In genomic region chr17:16298553-16298952, GRCm38 (mm10) we compare ENCODE assay signal across 20 mouse cellular contexts.
A peak's percentile ranks its signal among the peaks of the same experiment; 100 is the strongest.
DNase-seq lines count a peak whose midpoint lies in the region; ATAC-seq and TF ChIP-seq lines count a peak whose summit lies in the region.
"Had no signal": no experiment of that assay in that cellular context is flagged by ENCODE, and none has a peak within 500 bp of the region (broad histone marks: within the 10 kb centered on the region; RNA-seq: fewer than 3 reads in every experiment).

No protein-coding gene starts in this region.

- no peaks in the 10 kb centered on the region for H3K4me1 ChIP-seq in forebrain, embryonic 14.5 days (ENCODE audit: control insufficient read depth, insufficient read depth, low read length)
- no peaks in the 10 kb centered on the region for H3K4me1 ChIP-seq in forebrain, embryonic 15.5 days
- no peaks in the 10 kb centered on the region for H3K4me1 ChIP-seq in forebrain, postnatal 0 days (ENCODE audit: insufficient read depth)
- H3K4me1 ChIP-seq in forebrain, embryonic 11.5 days (replicated peaks; ENCODE audit: control insufficient read depth, insufficient read depth, low read length), result no peaks in the 10 kb centered on the region
- H3K4me1 ChIP-seq: embryonic facial prominence, embryonic 10.5 days; embryonic facial prominence, embryonic 12.5 days had no signal

- H3K9ac ChIP-seq in forebrain, embryonic 14.5 days (ENCODE audit: low read length), result no peak overlapping the region
- no peak overlapping the region for H3K9ac ChIP-seq in forebrain, embryonic 15.5 days (replicated peaks)
- H3K9ac ChIP-seq in forebrain, postnatal 0 days, result no peak overlapping the region
- no peak overlapping the region for H3K9ac ChIP-seq in forebrain, embryonic 11.5 days (ENCODE audit: low read length)
- H3K9ac ChIP-seq: embryonic facial prominence, embryonic 12.5 days had no signal

- no peak overlapping the region for H3K27ac ChIP-seq in forebrain, embryonic 14.5 days (ENCODE audit: low read depth, low read length)
- no peak overlapping the region for H3K27ac ChIP-seq in forebrain, embryonic 15.5 days (replicated peaks)
- no peak overlapping the region for H3K27ac ChIP-seq in forebrain, postnatal 0 days (ENCODE audit: low read depth, low read length)
- H3K27ac ChIP-seq in forebrain, embryonic 11.5 days (ENCODE audit: low read depth, low read length), result no peak overlapping the region
- H3K27ac ChIP-seq: embryonic facial prominence, embryonic 10.5 days; embryonic facial prominence, embryonic 12.5 days; gastrocnemius, adult 2 months had no signal

- H3K27me3 ChIP-seq in forebrain, embryonic 14.5 days (replicated peaks; ENCODE audit: control insufficient read depth, insufficient read depth, low read length), result no peaks in the 10 kb centered on the region
- H3K27me3 ChIP-seq in forebrain, embryonic 15.5 days, result no peaks in the 10 kb centered on the region
- H3K27me3 ChIP-seq in forebrain, postnatal 0 days (ENCODE audit: insufficient read depth, low read length), result no peaks in the 10 kb centered on the region
- no peaks in the 10 kb centered on the region for H3K27me3 ChIP-seq in forebrain, embryonic 11.5 days (ENCODE audit: control insufficient read depth, insufficient read depth, low read length)
- H3K27me3 ChIP-seq: embryonic facial prominence, embryonic 12.5 days had no signal

- DNase-seq in forebrain, embryonic 14.5 days (ENCODE audit: low spot score), result peak; percentile 39
- DNase-seq in forebrain, postnatal 0 days, result peak; percentile 35
- no peak for DNase-seq in forebrain, embryonic 11.5 days (ENCODE audit: low spot score)
- DNase-seq in brain, adult 2 months (ENCODE audit: low read depth, low spot score), result peak; percentile 0
- DNase-seq in brain, embryonic 18.5 days (ENCODE audit: low read depth, low spot score), result peak; percentile 8
- DNase-seq in thymus, postnatal 4 days, result no peak
- DNase-seq: adrenal gland, adult 2 months; adrenal gland, postnatal 10 days; adrenal gland, postnatal 25 days; cerebellum, adult 11-12 months; cerebellum, adult 2 months; cerebellum, adult 9-10 months; cerebellum, postnatal 10 days; cerebellum, postnatal 25 days; gastrocnemius, adult 2 months; gastrocnemius, postnatal 10 days had no signal

- no peak overlapping the region for H3K4me2 ChIP-seq in forebrain, embryonic 14.5 days (ENCODE audit: low read length)
- no peak overlapping the region for H3K4me2 ChIP-seq in forebrain, embryonic 15.5 days (replicated peaks)
- no peak overlapping the region for H3K4me2 ChIP-seq in forebrain, postnatal 0 days (ENCODE audit: low read depth)
- H3K4me2 ChIP-seq in forebrain, embryonic 11.5 days (ENCODE audit: low read depth, low read length, severe bottlenecking), result no peak overlapping the region
- H3K4me2 ChIP-seq: embryonic facial prominence, embryonic 12.5 days had no signal

- no peak overlapping the region for H3K4me3 ChIP-seq in forebrain, embryonic 14.5 days (ENCODE audit: low read depth, low read length)
- no peak overlapping the region for H3K4me3 ChIP-seq in forebrain, embryonic 15.5 days
- no peak overlapping the region for H3K4me3 ChIP-seq in forebrain, postnatal 0 days (ENCODE audit: low read depth, low read length)
- no peak overlapping the region for H3K4me3 ChIP-seq in forebrain, embryonic 11.5 days (ENCODE audit: low read depth, low read length)
- H3K4me3 ChIP-seq: embryonic facial prominence, embryonic 10.5 days; embryonic facial prominence, embryonic 12.5 days; gastrocnemius, adult 2 months had no signal

- H3K36me3 ChIP-seq in forebrain, embryonic 14.5 days (ENCODE audit: control insufficient read depth, insufficient read depth, low read length), result no peaks in the 10 kb centered on the region
- H3K36me3 ChIP-seq in forebrain, embryonic 15.5 days, result no peaks in the 10 kb centered on the region
- no peaks in the 10 kb centered on the region for H3K36me3 ChIP-seq in forebrain, postnatal 0 days (ENCODE audit: insufficient read depth)
- H3K36me3 ChIP-seq in forebrain, embryonic 11.5 days (ENCODE audit: control insufficient read depth, insufficient read depth, low read length), result no peaks in the 10 kb centered on the region
- H3K36me3 ChIP-seq: embryonic facial prominence, embryonic 10.5 days; embryonic facial prominence, embryonic 12.5 days had no signal

- TF ChIP-seq CTCF in forebrain, postnatal 0 days (IDR thresholded peaks at IDR 0.05; ENCODE audit: low read depth), result no peak

- H3K9me3 ChIP-seq in forebrain, embryonic 14.5 days (replicated peaks; ENCODE audit: control insufficient read depth, low read length), result no peaks in the 10 kb centered on the region
- H3K9me3 ChIP-seq in forebrain, embryonic 15.5 days, result no peaks in the 10 kb centered on the region
- no peaks in the 10 kb centered on the region for H3K9me3 ChIP-seq in forebrain, postnatal 0 days (ENCODE audit: low read length)
- no peaks in the 10 kb centered on the region for H3K9me3 ChIP-seq in forebrain, embryonic 11.5 days (ENCODE audit: control insufficient read depth, low read length)
- H3K9me3 ChIP-seq: embryonic facial prominence, embryonic 10.5 days; embryonic facial prominence, embryonic 12.5 days had no signal

- ATAC-seq in forebrain, embryonic 14.5 days, result no peak; the same call in 1 of the 2 replicates
- ATAC-seq in forebrain, embryonic 15.5 days (replicated peaks), result no peak; the same call in 1 of the 2 replicates
- ATAC-seq in forebrain, postnatal 0 days, result no peak
- ATAC-seq in forebrain, embryonic 11.5 days (replicated peaks; ENCODE audit: low FRiP score), result no peak
- no peak for ATAC-seq in activated CD4-positive, CD25-positive, alpha-beta regulatory T cell, adult 4 months

Comparison
In these comparisons a context has a peak if more than half of its experiments do, and no peak if none do; other contexts are left out.
1. DNase-seq: peak in forebrain, embryonic 14.5 days (single experiment), forebrain, postnatal 0 days (single experiment), brain, adult 2 months (single experiment) and brain, embryonic 18.5 days (single experiment); none in forebrain, embryonic 11.5 days (single experiment) and thymus, postnatal 4 days (single experiment).